Mouse (Mus musculus) inflammation-experienced regulatory T-cells, adult 6 months (primary cell): ENCODE results near the gene Gm21117. TPM values are rescaled to one million over a fixed set of nuclear protein-coding genes. Genes with fewer than 3 reads are reported as not detected.
"Not testable (repeated sequence)": the region's sequence is repeated elsewhere in the genome, so short reads cannot be mapped to it uniquely, and the experiment has no call there.

Source experiments
- ATAC-seq: one replicate; pipeline ENCODE4 v1.8.0; 2017
- polyA plus RNA-seq, 3 experiments: library from polyadenylated mRNA; unstranded; fragments of 100-300 nt; shearing (Covaris generic); gene quantifications; one replicate each; pipeline ENCODE4 v1.2.1; 2017

Gm21117 gene
- polyA plus RNA-seq = not detected

- ATAC-seq = not testable (repeated sequence)
Measured at GRCm38 (mm10) chrY:51124920-51125319, at the start of gene Gm21117. TSS of gene Gm21117 (plus strand) at chrY:51125220.
